Mouse (Mus musculus): ENCODE results near the gene Ankrd11. TPM values are rescaled to one million over a fixed set of nuclear protein-coding genes. Genes with fewer than 3 reads are reported as not detected.

Ankrd11 gene
- polyA plus RNA-seq, 1 experiment = 77.7 TPM

DNA sequence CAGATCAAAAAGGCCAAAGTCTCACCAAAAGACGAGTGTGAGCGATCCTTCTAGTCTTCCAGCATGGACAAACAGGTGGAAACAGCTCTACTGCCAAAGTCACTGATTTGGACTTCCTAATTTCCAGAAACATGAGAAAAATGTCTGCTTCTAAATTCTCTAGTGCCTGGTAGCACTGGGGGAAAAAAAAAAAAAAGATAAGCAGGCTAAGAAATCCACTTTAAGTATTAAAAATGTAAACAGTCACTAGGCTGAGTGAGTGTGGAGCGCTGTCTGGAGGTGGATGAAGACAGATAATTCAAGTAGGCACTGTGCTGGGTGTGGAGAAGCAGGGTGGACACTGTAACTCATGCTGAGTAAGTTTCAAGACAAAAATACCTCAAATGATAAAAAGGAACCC, 106.2 kb downstream of the Ankrd11 start:
- 85% methylated on average over 3 of the region's 3 CpGs for WGBS

DNA sequence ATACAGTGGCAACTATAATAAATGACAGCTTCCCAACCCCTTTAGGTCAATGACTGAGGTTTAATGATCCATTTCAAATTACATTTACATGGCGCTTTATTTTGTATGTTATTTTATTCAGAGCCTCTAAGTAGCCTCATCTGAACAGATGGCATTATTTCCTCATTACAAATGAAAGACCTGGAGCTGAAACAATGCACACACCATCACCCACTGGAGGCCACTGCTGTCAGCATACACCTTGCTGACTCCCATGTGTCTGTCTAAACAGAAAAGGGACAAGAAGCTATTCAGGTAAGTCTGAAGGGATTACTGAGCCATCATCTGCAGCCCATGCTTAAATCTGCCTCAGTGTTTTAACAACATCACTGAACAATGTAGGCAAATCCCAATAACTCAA, 107.0 kb downstream of the Ankrd11 start:
- Histone ChIP-seq H3K4me1 (ENCODE audit: control insufficient read depth, insufficient read depth, insufficient read length) (peaks cover 50% of the 10 kb centered on the region), H3K27me3 (ENCODE audit: control insufficient read depth, insufficient read depth, low read length) (no peaks in the 10 kb centered on the region), H3K27ac (ENCODE audit: insufficient read depth, low read length) (no peak overlapping the region), H3K36me3 (ENCODE audit: control insufficient read depth, insufficient read depth, low read length) (no peaks in the 10 kb centered on the region), H3K4me3 (ENCODE audit: extremely low read depth, insufficient read depth, insufficient read length) (no peak overlapping the region)
- no peak for DNase-seq (ENCODE audit: low read depth in 1 of 2, low spot score in 2 of 2)
- WGBS = 98% methylated on average over 1 of the region's 1 CpGs
- TF ChIP-seq POLR2A (IDR thresholded peaks at IDR 0.05; ENCODE audit: low read depth, low read length) (no peak), CTCF (IDR thresholded peaks at IDR 0.05; ENCODE audit: extremely low read depth, insufficient read depth, insufficient read length, insufficient replicate concordance) (no peak)

More for the DNA sequence above, 106.2 kb downstream of the Ankrd11 start:
- Histone ChIP-seq H3K36me3 (ENCODE audit: control insufficient read depth, insufficient read depth, low read length) (no peaks in the 10 kb centered on the region), H3K4me1 (ENCODE audit: control insufficient read depth, insufficient read depth, insufficient read length) (peaks cover 53% of the 10 kb centered on the region), H3K4me3 (ENCODE audit: extremely low read depth, insufficient read depth, insufficient read length) (no peak overlapping the region), H3K27me3 (ENCODE audit: control insufficient read depth, insufficient read depth, low read length) (no peaks in the 10 kb centered on the region), H3K27ac (ENCODE audit: insufficient read depth, low read length) (no peak overlapping the region; the same call in 1 of the 2 replicates)
- TF ChIP-seq POLR2A (IDR thresholded peaks at IDR 0.05; ENCODE audit: low read depth, low read length) (no peak), CTCF (IDR thresholded peaks at IDR 0.05; ENCODE audit: extremely low read depth, insufficient read depth, insufficient read length, insufficient replicate concordance) (no peak)
- no peak for DNase-seq (ENCODE audit: low read depth in 1 of 2, low spot score in 2 of 2)

DNA sequence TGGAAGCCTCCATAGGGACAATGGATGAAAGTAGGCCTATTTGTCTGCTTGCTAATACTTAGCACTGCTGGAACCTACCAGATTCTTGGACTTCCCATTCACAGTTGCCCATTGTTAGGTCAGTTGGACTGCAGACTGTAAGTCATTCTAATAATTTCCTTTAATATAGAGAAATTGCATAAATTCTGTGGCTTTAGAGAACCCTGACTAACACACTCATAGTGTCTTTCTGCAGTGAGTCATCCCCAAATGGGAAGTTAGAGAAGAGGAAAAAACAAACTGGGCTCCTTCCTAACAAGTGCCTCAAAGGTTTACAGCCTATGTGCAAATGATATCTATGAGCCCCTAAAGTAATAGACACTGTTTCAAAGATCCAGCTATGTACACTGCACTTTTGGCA, 108.1 kb downstream of the Ankrd11 start:
- H3K27ac ChIP-seq (ENCODE audit: insufficient read depth, low read length) = peak overlapping the region; percentile 44; the same call in 1 of the 2 replicates
- no peaks in the 10 kb centered on the region for H3K27me3 ChIP-seq (ENCODE audit: control insufficient read depth, insufficient read depth, low read length)
- H3K4me3 ChIP-seq (ENCODE audit: extremely low read depth, insufficient read depth, insufficient read length) = no peak overlapping the region
- DNase-seq (ENCODE audit: low read depth in 1 of 2, low spot score in 2 of 2) = no peak
- no peaks in the 10 kb centered on the region for H3K36me3 ChIP-seq (ENCODE audit: control insufficient read depth, insufficient read depth, low read length)
- TF ChIP-seq POLR2A (IDR thresholded peaks at IDR 0.05; ENCODE audit: low read depth, low read length) (no peak), CTCF (IDR thresholded peaks at IDR 0.05; ENCODE audit: extremely low read depth, insufficient read depth, insufficient read length, insufficient replicate concordance) (no peak)
- H3K4me1 ChIP-seq (ENCODE audit: control insufficient read depth, insufficient read depth, insufficient read length) = peaks cover 43% of the 10 kb centered on the region

DNA sequence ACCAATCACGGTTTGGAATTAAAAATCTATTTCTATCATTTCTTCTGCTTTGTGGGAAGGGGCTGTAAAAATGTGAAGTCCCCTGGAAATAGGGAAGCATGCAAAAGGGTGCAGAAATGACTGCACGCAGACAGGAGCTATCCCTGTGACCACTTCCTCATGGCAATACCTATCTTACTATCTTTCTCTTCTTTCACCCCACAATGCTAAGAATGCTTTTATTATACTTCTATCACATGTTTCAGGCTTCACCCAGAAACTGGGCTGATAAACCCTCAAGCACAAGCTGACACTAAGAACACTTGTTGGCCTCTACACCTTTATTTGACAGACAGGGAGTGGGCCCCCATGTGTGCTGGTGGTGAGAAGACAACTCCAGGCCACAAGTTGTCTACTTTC, 109.5 kb downstream of the Ankrd11 start:
- H3K27ac ChIP-seq (ENCODE audit: insufficient read depth, low read length) = 0 out of 2 replicates have a peak overlapping the region, but pooled peaks have one; percentile 17
- peaks cover 45% of the 10 kb centered on the region for H3K4me1 ChIP-seq (ENCODE audit: control insufficient read depth, insufficient read depth, insufficient read length)
- no peak overlapping the region for H3K4me3 ChIP-seq (ENCODE audit: extremely low read depth, insufficient read depth, insufficient read length)
- H3K27me3 ChIP-seq (ENCODE audit: control insufficient read depth, insufficient read depth, low read length) = no peaks in the 10 kb centered on the region
- DNase-seq (ENCODE audit: low read depth in 1 of 2, low spot score in 2 of 2) = no peak
- no peak for TF ChIP-seq POLR2A (IDR thresholded peaks at IDR 0.05; ENCODE audit: low read depth, low read length)
- TF ChIP-seq CTCF (IDR thresholded peaks at IDR 0.05; ENCODE audit: extremely low read depth, insufficient read depth, insufficient read length, insufficient replicate concordance) = no peak
- no peaks in the 10 kb centered on the region for H3K36me3 ChIP-seq (ENCODE audit: control insufficient read depth, insufficient read depth, low read length)
- WGBS = 12% methylated on average over 2 of the region's 2 CpGs

DNA sequence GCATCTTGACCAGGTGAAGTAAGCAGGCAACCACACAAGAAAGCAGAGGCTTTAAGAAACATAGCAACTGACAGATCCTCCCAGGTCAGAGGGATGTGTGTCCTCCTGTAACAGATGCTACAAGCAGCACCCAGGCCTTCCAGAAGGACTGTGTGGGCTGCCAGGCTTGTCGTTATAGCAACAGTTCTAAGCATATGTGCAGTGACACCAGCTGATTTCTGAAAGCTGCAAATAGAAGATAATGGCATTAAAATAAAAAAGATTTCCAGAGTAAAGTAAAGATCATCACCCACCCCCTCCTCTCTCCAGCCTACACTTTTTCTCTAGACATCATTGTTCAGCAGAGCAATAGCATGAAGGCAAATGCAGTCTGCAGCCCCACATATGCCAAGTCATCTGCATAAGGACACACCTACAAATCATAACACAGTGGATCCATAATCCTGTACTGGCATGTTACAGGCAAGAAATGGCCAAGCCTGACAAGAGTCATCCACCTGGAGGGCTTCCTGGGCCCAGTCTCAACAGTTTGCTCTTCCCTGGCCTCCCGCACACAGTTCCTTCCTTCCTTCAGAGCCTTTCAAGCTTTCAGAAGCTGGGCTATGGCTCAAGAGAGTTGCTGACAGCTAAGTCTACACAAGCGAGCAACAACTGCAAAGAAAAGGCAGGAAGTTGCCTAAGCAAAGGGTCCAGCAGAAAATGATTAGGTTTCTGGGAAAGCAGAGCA, 110.1 kb downstream of the Ankrd11 start:
- TF ChIP-seq POLR2A (IDR thresholded peaks at IDR 0.05; ENCODE audit: low read depth, low read length) (no peak), CTCF (IDR thresholded peaks at IDR 0.05; ENCODE audit: extremely low read depth, insufficient read depth, insufficient read length, insufficient replicate concordance) (no peak)
- Histone ChIP-seq H3K36me3 (ENCODE audit: control insufficient read depth, insufficient read depth, low read length) (no peaks in the 10 kb centered on the region), H3K4me1 (ENCODE audit: control insufficient read depth, insufficient read depth, insufficient read length) (peaks cover 40% of the 10 kb centered on the region), H3K4me3 (ENCODE audit: extremely low read depth, insufficient read depth, insufficient read length) (no peak overlapping the region), H3K27ac (ENCODE audit: insufficient read depth, low read length) (peak overlapping the region; percentile 31), H3K27me3 (ENCODE audit: control insufficient read depth, insufficient read depth, low read length) (no peaks in the 10 kb centered on the region)
- DNase-seq (ENCODE audit: low read depth in 1 of 2, low spot score in 2 of 2) = no peak
- WGBS = 48% methylated on average over 3 of the region's 3 CpGs

DNA sequence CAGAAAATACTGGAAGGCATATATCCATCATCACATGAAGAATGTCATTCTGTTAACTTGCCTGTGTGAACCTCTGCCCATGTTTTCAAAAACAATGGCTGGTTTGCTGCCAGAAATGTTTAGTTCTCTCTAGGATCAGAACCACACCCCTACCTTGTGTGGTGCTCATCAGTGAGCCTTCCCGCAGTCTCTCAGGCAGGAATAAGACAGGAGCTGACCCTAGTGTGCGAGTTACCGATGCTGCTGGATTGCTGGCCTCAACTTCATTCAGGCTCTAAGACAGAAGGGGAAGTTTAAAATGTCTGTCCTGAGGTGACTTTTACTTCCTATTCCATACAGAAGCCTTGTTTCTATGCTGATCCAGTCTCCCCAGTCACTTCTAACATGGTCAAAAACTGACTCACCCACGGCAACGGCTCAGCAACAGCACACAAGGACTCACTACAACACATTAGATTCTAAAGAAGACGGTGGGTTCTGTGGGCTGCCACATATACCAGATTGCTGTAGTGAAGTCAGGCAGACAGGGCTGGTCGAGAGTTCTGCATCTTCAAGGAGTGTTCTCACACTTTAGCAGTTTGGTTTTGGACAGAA, 113.3 kb downstream of the Ankrd11 start:
- no peak for DNase-seq (ENCODE audit: low read depth in 1 of 2, low spot score in 2 of 2)
- H3K36me3 ChIP-seq (ENCODE audit: control insufficient read depth, insufficient read depth, low read length) = no peaks in the 10 kb centered on the region
- H3K4me3 ChIP-seq (ENCODE audit: extremely low read depth, insufficient read depth, insufficient read length) = no peak overlapping the region
- no peaks in the 10 kb centered on the region for H3K27me3 ChIP-seq (ENCODE audit: control insufficient read depth, insufficient read depth, low read length)
- TF ChIP-seq POLR2A (IDR thresholded peaks at IDR 0.05; ENCODE audit: low read depth, low read length) (no peak), CTCF (IDR thresholded peaks at IDR 0.05; ENCODE audit: extremely low read depth, insufficient read depth, insufficient read length, insufficient replicate concordance) (no peak)
- 36% methylated on average over 7 of the region's 7 CpGs for WGBS
- H3K4me1 ChIP-seq (ENCODE audit: control insufficient read depth, insufficient read depth, insufficient read length) = peaks cover 39% of the 10 kb centered on the region
- peak overlapping the region; percentile 52 for H3K27ac ChIP-seq (ENCODE audit: insufficient read depth, low read length)

DNA sequence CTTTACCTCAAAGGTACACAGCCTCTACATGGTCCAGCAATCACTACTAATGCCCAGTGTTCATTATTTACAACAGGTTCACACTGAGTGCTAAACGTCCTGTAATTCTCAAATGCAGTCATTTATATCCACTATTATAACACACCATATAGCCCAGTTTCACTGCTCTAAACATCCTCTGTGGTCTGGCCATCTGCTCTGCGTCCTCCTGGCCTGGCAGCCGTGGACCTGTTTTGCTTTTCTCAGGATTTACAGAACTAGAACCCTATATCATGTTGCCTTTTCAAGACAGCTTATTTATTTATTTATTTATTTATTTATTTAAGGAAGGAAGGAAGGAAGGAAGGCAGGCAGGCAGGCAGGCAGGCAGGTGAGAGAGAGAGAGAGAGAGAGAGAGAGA, 114.2 kb downstream of the Ankrd11 start:
- DNase-seq (ENCODE audit: low read depth in 1 of 2, low spot score in 2 of 2) = no peak
- no peaks in the 10 kb centered on the region for H3K27me3 ChIP-seq (ENCODE audit: control insufficient read depth, insufficient read depth, low read length)
- TF ChIP-seq POLR2A (IDR thresholded peaks at IDR 0.05; ENCODE audit: low read depth, low read length) (no peak), CTCF (IDR thresholded peaks at IDR 0.05; ENCODE audit: extremely low read depth, insufficient read depth, insufficient read length, insufficient replicate concordance) (no peak)
- H3K4me1 ChIP-seq (ENCODE audit: control insufficient read depth, insufficient read depth, insufficient read length) = peaks cover 37% of the 10 kb centered on the region
- H3K36me3 ChIP-seq (ENCODE audit: control insufficient read depth, insufficient read depth, low read length) = no peaks in the 10 kb centered on the region
- WGBS = 73% methylated on average over 3 of the region's 3 CpGs
- H3K4me3 ChIP-seq (ENCODE audit: extremely low read depth, insufficient read depth, insufficient read length) = no peak overlapping the region
- H3K27ac ChIP-seq (ENCODE audit: insufficient read depth, low read length) = no peak overlapping the region

Data from spleen, adult 2 months (tissue).